Mouse (Mus musculus) embryonic facial prominence, embryonic 15.5 days (tissue): ENCODE measurements at regions not wholly inside any gene's neighbourhood (a gene's known extent, or its start where the extent isn't known, plus 50 kb on each side); places are given as distances from the start of the nearest gene placed in this dataset.
A peak's percentile ranks its signal among the peaks of the same experiment; 100 is the strongest.

ENCODE experiments used
- ATAC-seq: fragments of 200-750 bp; cut with Nextera tagmentation; 2 replicates; pipeline ENCODE4 v1.8.0; 2017; ENCODE audit warnings: low read depth, moderate TSS enrichment; ENCODE audit not compliant: insufficient number of reproducible peaks, low FRiP score, low TSS enrichment
- H3K27ac ChIP-seq: fragments of 300-500 bp; sonication (generic); replicated peaks from 2 replicates; pipeline ENCODE4 v1.5.1; 2015; ENCODE audit warnings: mild to moderate bottlenecking, inconsistent platforms
- H3K27me3 ChIP-seq: fragments of 300-500 bp; sonication (generic); 2 replicates; pipeline ENCODE4 v1.6.1; 2015; ENCODE audit warnings: inconsistent platforms
- H3K36me3 ChIP-seq: fragments of 300-500 bp; sonication (generic); 2 replicates; pipeline ENCODE4 v1.6.1; 2015; ENCODE audit warnings: mild to moderate bottlenecking, inconsistent platforms
- H3K4me1 ChIP-seq: fragments of 300-500 bp; sonication (generic); 2 replicates; pipeline ENCODE4 v1.6.1; 2015; ENCODE audit warnings: inconsistent platforms
- H3K4me2 ChIP-seq: fragments of 300-500 bp; sonication (generic); replicated peaks from 2 replicates; pipeline ENCODE4 v1.6.1; 2015; ENCODE audit warnings: mild to moderate bottlenecking, inconsistent platforms
- H3K4me3 ChIP-seq: fragments of 300-500 bp; sonication (generic); replicated peaks from 2 replicates; pipeline ENCODE4 v1.5.1; 2015; ENCODE audit warnings: mild to moderate bottlenecking, inconsistent platforms
- H3K9ac ChIP-seq: fragments of 300-500 bp; sonication (generic); 2 replicates; pipeline ENCODE4 v1.6.1; 2015; ENCODE audit warnings: inconsistent platforms
- H3K9me3 ChIP-seq: fragments of 300-500 bp; sonication (generic); replicated peaks from 2 replicates; pipeline ENCODE4 v1.6.1; 2016; ENCODE audit warnings: inconsistent platforms
- WGBS: fragments of 180-500 bp; shearing (Covaris S2); methylation state at CpG from one replicate; pipeline ENCODE4 v1.1.7; 2015; 5-methylcytosine and 5-hydroxymethylcytosine counted together

- Histone ChIP-seq H3K4me3 (no peak overlapping the region), H3K4me1 (no peaks in the 10 kb centered on the region), H3K9me3 (no peaks in the 10 kb centered on the region), H3K4me2 (no peak overlapping the region), H3K36me3 (no peaks in the 10 kb centered on the region), H3K27ac (no peak overlapping the region), H3K9ac (no peak overlapping the region), H3K27me3 (no peaks in the 10 kb centered on the region)
- ATAC-seq: no peak
- 66% methylated on average over 5 of the region's 5 CpGs for WGBS
These were observed 312.6 kb downstream of the Tex13c3 start for GRCm38 (mm10) chrX:19168546-19168945.

- no peaks in the 10 kb centered on the region for H3K27me3 ChIP-seq
- no peak for ATAC-seq
- H3K4me2 ChIP-seq: no peak overlapping the region
- H3K9me3 ChIP-seq: no peaks in the 10 kb centered on the region
- H3K4me3 ChIP-seq: no peak overlapping the region
- H3K36me3 ChIP-seq: no peaks in the 10 kb centered on the region
- H3K4me1 ChIP-seq: no peaks in the 10 kb centered on the region
- WGBS: 62% methylated on average over 1 of the region's 1 CpGs
- no peak overlapping the region for H3K27ac ChIP-seq
- no peak overlapping the region for H3K9ac ChIP-seq
These were observed 313.0 kb downstream of the Tex13c3 start for GRCm38 (mm10) chrX:19168111-19168510.

- no peaks in the 10 kb centered on the region for H3K4me1 ChIP-seq
- no peak for ATAC-seq
These were observed 313.8 kb downstream of the Tex13c3 start for GRCm38 (mm10) chrX:19167121-19167853.

GRCm38 (mm10) chrX:19165891-19166644, 315.1 kb downstream of the Tex13c3 start:
- no peak overlapping the region for H3K9ac ChIP-seq
- no peaks in the 10 kb centered on the region for H3K36me3 ChIP-seq
- no peak overlapping the region for H3K27ac ChIP-seq
- H3K4me1 ChIP-seq: no peaks in the 10 kb centered on the region
- H3K9me3 ChIP-seq: no peaks in the 10 kb centered on the region
- H3K4me2 ChIP-seq: no peak overlapping the region
- no peak for ATAC-seq
- 49% methylated on average over 5 of the region's 5 CpGs for WGBS
- no peaks in the 10 kb centered on the region for H3K27me3 ChIP-seq
- peak overlapping the region; percentile 23 for H3K4me3 ChIP-seq

More at GRCm38 (mm10) chrX:19167121-19167853, 313.8 kb downstream of the Tex13c3 start:
- H3K27ac ChIP-seq: 0 out of 2 replicates have a peak overlapping the region, but pooled peaks have one; percentile 22
- peak overlapping the region; percentile 23 for H3K4me3 ChIP-seq
- 41% methylated on average over 12 of the region's 12 CpGs for WGBS
- H3K27me3 ChIP-seq: no peaks in the 10 kb centered on the region
- H3K36me3 ChIP-seq: no peaks in the 10 kb centered on the region
- H3K9me3 ChIP-seq: no peaks in the 10 kb centered on the region
- H3K9ac ChIP-seq: no peak overlapping the region
- H3K4me2 ChIP-seq: peak overlapping the region; percentile 39

GRCm38 (mm10) chrX:19164151-19164550, 317.0 kb downstream of the Tex13c3 start:
- Histone ChIP-seq H3K36me3 (no peaks in the 10 kb centered on the region), H3K27me3 (no peaks in the 10 kb centered on the region), H3K9ac (no peak overlapping the region), H3K4me2 (no peak overlapping the region), H3K4me3 (no peak overlapping the region), H3K4me1 (no peaks in the 10 kb centered on the region), H3K27ac (no peak overlapping the region), H3K9me3 (no peaks in the 10 kb centered on the region)
- no peak for ATAC-seq
- 55% methylated on average over 5 of the region's 5 CpGs for WGBS

- no peak for ATAC-seq
- H3K36me3 ChIP-seq: no peaks in the 10 kb centered on the region
- H3K4me3 ChIP-seq: no peak overlapping the region
- no peaks in the 10 kb centered on the region for H3K9me3 ChIP-seq
- no peak overlapping the region for H3K9ac ChIP-seq
- 69% methylated on average over 1 of the region's 1 CpGs for whole genome bisulfite sequencing
- H3K27me3 ChIP-seq: no peaks in the 10 kb centered on the region
- no peak overlapping the region for H3K4me2 ChIP-seq
- no peak overlapping the region for H3K27ac ChIP-seq
- H3K4me1 ChIP-seq: no peaks in the 10 kb centered on the region
These were observed 318.2 kb downstream of the Tex13c3 start for GRCm38 (mm10) chrX:19162958-19163357.

GRCm38 (mm10) chrX:19162351-19162750, 318.8 kb downstream of the Tex13c3 start:
- H3K27me3 ChIP-seq: no peaks in the 10 kb centered on the region
- H3K9me3 ChIP-seq: no peaks in the 10 kb centered on the region
- no peak overlapping the region for H3K9ac ChIP-seq
- no peaks in the 10 kb centered on the region for H3K4me1 ChIP-seq
- ATAC-seq: no peak
- no peak overlapping the region for H3K4me2 ChIP-seq
- no peak overlapping the region for H3K27ac ChIP-seq
- no peak overlapping the region for H3K4me3 ChIP-seq
- no peaks in the 10 kb centered on the region for H3K36me3 ChIP-seq

- H3K27ac ChIP-seq: no peak overlapping the region
- H3K4me2 ChIP-seq: no peak overlapping the region
- no peak overlapping the region for H3K4me3 ChIP-seq
- no peaks in the 10 kb centered on the region for H3K27me3 ChIP-seq
- no peak overlapping the region for H3K9ac ChIP-seq
- no peaks in the 10 kb centered on the region for H3K36me3 ChIP-seq
- no peaks in the 10 kb centered on the region for H3K4me1 ChIP-seq
- ATAC-seq: no peak
- H3K9me3 ChIP-seq: no peaks in the 10 kb centered on the region
- WGBS: 56% methylated on average over 3 of the region's 3 CpGs
These were observed 320.7 kb downstream of the Tex13c3 start for GRCm38 (mm10) chrX:19160275-19160930.

- 71% methylated on average over 6 of the region's 6 CpGs for WGBS
- no peaks in the 10 kb centered on the region for H3K27me3 ChIP-seq
- H3K9ac ChIP-seq: no peak overlapping the region
- ATAC-seq: no peak
- H3K4me1 ChIP-seq: no peaks in the 10 kb centered on the region
- H3K27ac ChIP-seq: no peak overlapping the region
- H3K4me3 ChIP-seq: no peak overlapping the region
- no peaks in the 10 kb centered on the region for H3K36me3 ChIP-seq
- H3K4me2 ChIP-seq: no peak overlapping the region
- no peaks in the 10 kb centered on the region for H3K9me3 ChIP-seq
These were observed 323.5 kb downstream of the Tex13c3 start for GRCm38 (mm10) chrX:19157464-19158203.

- 71% methylated on average over 2 of the region's 2 CpGs for WGBS
- Histone ChIP-seq H3K9me3 (no peaks in the 10 kb centered on the region), H3K4me1 (no peaks in the 10 kb centered on the region), H3K4me2 (no peak overlapping the region), H3K9ac (no peak overlapping the region), H3K27me3 (no peaks in the 10 kb centered on the region), H3K27ac (no peak overlapping the region), H3K36me3 (no peaks in the 10 kb centered on the region), H3K4me3 (no peak overlapping the region)
- no peak for ATAC-seq
These were observed 327.5 kb downstream of the Tex13c3 start for GRCm38 (mm10) chrX:19153619-19154018.
